Mouse (Mus musculus): ENCODE measurements around the gene Gm43191.

The Gm43191 gene

GRCm38 (mm10) chr3:116661870-116662414 lies 19.1 kb downstream of the Gm43191 start:
- under 1% methylated on average over 66 of the region's 68 CpGs for WGBS

- 3% methylated on average over 16 of the region's 16 CpGs for WGBS
These were observed 19.7 kb downstream of the Gm43191 start for GRCm38 (mm10) chr3:116661288-116661869.

DNA sequence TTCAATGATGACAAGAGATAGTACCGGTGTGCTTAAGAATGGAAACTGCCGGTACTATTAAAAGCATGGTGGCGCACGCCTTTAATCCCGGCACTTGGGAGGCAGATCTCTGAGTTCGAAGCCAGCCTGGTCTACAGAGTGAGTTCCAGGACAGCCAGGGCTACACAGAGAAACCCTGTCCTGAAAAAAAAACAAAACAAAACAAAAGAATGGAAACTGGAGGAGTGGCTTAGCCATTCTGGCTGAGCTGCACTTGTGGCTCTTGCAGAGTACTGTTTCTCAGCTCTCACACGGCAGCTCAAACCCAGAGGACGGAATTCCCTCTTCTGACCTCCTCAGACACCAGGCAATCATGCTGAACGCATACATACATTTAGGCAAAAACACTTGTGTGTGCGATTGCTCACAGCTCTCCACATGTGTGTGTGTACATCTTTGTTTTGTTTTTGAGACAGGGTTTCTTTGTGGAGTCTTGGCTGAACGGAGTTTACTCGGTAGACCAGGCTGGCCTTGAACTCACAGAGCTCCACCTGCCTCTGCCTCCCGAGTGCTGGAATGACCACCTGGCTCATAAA lies 21.1 kb downstream of the Gm43191 start:
- WGBS: 64% methylated on average over 13 of the region's 13 CpGs

DNA sequence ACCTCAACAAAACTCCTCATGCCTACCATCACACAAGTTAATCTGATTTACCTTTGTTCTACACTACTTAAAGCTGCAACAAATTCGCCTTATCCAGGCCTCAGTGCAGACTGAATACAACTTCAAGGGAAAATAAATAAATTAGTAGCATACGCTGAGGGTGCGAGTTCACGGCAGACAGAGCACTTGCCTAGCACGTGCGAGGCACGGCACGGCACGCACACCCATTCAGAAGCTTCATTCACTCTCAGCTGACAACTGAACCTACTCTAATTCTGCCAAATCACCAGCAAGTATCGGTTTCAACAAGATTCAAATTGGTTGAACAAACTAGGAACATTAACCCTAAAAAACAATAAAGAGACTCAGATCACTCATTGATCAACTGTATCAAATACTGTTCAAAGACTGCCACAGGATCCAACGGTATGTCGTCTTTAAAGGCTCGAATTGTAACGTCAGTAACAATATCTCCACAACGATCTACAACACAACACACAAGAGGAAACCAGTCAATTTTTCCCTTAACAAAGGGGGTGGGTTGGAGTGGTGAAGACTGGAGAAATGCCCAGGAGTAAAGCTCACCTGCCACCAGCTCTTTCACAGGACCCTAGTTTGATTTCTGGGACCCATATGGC lies 22.0 kb downstream of the Gm43191 start:
- 51% methylated on average over 15 of the region's 15 CpGs for WGBS

- 61% methylated on average over 7 of the region's 7 CpGs for WGBS
These were observed 24.7 kb downstream of the Gm43191 start for GRCm38 (mm10) chr3:116656184-116656965.

GRCm38 (mm10) chr3:116654051-116654450 lies 27.0 kb downstream of the Gm43191 start:
- 93% methylated on average over 11 of the region's 11 CpGs for WGBS

DNA sequence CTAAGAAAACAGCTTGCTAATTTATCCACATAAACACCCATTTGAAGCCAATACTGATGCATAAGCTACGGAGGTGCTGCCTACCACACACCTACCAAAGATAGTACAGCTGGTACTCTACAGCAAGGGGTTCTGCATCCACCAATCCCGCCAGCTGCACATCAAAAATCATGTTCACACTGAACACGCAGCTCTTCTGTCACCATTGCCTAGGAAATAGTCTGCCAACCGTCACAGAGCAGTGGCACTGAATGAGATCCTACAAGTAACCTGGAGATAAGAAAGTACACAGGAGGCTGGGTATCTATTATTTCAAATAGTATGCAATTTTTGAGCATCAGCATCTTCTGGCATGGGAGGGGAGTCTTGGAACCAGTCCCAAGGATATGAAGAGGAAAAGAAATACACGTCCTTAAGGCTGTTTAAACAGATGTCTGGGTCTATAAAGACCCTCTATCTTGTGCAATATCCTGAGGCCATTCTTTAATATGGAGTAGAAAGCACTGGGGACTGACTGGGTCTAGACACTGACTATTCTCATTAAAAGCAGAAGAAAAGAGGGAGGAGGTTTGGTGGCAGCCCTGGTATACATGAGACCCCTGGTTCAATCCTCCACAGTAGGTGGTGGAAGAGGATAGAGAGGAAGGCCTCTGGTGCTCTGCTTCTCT lies 27.6 kb downstream of the Gm43191 start:
- WGBS: 34% methylated on average over 5 of the region's 5 CpGs

DNA sequence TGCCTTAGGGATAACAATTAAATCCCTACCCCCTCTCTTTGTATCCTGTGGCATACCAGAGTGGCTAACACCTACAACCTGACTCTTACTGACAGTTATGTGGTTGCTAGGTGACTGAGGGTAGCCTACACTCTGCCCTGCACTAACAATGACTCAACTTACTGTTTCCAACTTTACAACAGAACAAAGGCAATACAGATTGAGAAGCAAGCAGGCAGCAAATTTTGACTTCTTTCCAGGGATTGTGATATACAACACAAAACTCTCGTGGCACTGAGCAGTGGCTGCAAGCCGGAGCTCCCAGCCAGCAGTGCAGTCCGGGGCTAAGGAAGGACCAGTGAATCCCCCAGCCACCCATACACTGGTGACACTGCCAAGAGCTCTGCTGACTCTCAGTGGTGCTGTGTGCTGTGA lies 29.0 kb downstream of the Gm43191 start:
- WGBS: 25% methylated on average over 3 of the region's 3 CpGs

DNA sequence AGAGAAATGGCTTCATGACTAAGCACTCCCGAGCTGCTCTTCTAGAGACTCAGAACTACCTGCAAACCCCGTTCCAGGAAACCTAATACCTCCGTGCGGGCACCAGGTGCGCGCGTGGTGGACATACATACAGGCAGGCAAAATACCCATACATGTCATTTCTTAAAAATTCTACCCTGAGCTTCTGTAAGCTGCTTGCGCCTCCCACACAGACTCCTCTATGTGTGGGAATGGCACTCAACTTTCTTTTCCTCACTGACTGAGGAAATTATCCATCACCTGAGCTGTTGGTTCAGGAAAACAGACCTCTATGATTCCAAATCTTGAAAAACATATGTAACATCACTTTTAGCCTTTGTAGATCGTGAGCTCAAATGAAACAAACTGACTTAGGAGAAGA lies 30.4 kb downstream of the Gm43191 start:
- WGBS: 68% methylated on average over 9 of the region's 9 CpGs

DNA sequence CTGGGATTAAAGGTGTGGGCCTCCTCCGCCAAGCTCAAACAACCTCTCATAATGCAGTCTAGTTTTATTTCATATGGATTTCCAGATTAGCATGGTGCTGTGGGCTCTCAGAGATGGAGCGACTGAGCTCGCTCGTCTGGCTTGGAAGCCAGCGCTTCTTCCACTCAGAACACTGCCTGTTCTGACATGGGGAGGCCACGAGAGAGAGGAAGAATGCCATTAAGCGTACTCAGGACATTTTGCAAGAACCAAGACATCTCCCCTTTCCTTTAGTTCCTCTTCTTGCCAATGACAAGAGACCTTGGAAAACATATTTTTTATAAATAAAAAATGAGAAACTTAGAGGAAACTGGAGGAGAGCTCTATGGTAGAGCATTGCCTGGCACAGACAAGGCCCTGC lies 32.3 kb downstream of the Gm43191 start:
- WGBS: 86% methylated on average over 7 of the region's 7 CpGs

DNA sequence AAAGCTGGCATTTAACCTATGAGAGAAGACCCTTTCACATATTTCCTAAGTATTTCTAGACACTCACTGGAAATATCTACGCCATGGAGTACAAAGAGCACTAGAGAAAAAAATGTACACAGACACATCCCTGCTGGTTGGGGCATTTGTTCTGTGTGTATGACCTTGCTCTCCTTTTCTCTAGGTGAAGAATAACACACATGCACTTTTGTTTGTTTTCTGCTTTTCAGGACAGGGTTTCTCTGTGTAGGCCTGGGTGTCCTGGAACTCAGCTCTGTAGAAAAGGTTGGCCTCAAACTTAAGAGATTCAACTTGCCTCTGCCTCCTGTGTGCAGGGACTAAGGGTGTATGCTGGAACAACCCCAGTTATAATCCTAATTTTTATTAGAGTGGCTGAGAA lies 34.7 kb downstream of the Gm43191 start:
- 91% methylated on average over 1 of the region's 1 CpGs for WGBS

- WGBS: 92% methylated on average over 2 of the region's 2 CpGs
These were observed 38.7 kb downstream of the Gm43191 start for GRCm38 (mm10) chr3:116642373-116642772.

DNA sequence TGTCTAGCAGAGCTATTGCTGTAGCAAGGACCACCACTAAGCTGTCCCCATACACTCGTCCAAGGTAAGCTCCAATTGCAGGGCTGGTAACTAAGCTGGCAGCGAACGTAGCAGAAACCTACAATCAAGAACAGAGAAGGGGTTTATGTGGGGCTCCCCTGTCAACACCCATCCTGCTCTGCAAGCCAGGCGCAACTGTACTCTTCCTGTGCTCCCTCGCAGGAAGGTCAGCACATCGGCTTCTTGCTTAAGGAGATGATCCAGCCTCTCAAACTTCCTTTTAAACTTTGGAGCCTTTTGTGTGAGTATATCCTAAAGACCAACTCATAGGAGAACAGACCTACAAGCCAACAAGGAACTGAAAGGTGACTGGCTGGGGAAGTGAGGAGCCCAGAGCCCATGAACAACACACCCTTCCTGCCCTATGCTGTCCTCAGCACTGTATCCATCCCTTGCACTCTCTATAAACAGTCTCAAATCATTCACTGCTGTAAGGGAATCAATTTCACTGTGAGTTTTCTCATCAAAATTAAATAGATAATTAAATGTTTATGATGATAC lies 39.2 kb downstream of the Gm43191 start:
- WGBS: 87% methylated on average over 6 of the region's 6 CpGs

DNA sequence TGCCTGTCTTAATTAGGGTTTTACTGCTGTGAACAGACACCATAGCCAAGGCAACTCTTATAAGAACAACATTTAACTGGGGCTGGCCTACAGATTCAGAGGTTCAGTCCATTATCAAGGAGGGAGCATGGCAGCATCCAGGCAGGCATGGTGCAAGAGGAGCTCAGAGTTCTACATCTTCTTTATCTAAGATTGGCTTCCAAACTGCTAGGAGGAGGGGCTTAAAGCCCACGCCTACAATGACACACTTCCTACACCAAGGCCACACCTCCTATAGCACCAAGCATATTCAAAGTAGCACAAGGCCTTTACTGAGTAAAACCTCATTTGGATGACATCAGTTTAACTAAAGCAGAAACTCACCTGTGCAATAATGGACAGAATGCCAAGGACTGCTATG lies 41.0 kb downstream of the Gm43191 start:
- WGBS: 91% methylated on average over 1 of the region's 1 CpGs

DNA sequence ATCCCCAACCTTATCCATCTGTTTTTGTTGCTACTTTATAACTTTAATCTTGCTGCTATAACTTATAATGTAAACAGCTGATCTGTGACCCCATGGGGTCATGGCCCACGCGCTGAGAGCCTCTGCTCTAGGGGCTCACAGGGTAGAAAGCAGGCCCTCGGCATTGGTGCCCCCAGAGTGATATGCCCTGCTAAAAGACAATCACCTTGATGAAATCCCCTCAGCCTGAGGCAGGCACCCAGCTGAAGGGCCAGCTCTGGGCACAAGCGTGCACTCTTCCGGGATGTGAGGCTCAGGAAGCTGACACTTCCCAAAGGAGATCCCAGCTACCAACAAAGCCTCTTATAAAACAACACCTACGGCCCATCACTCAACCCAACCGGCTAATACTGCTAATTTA lies 42.5 kb downstream of the Gm43191 start:
- WGBS: 85% methylated on average over 7 of the region's 7 CpGs

DNA sequence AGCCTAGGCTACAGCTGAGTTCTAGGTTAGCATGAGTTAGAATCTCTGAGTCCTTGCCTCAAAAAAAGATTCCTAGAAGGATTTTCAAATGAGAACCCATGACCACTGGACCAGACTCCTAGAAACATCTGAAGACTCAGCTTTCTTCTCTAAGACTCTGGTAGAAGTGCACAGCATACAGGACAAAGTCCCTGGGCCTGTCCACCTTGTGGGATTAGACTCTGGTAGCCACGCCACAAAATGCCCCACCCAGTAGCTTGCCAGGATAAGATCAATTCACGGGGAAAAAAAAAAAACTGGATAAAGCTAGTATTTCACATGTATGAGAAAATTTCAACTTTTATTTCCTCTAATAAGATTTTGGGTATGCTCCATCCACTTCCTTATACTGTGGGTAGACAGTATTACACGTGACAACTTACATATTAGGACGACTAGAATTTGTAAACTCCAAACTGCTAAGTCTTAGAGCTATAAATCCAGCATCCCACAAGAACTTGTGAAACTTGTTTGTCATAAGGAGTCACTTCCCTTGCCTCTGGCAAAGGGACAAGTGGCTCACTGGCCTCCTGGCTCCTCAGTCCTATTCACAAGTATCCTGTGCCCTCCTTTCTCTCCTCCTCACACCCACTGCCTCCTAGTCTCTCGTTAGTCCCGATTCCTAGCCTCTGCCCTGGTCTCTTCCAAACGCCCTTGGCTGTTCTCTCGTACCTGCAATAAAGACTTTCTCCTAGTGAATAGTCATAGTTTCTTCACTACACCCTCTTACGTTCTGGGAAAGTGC lies 43.2 kb downstream of the Gm43191 start:
- WGBS: 79% methylated on average over 9 of the region's 9 CpGs

DNA sequence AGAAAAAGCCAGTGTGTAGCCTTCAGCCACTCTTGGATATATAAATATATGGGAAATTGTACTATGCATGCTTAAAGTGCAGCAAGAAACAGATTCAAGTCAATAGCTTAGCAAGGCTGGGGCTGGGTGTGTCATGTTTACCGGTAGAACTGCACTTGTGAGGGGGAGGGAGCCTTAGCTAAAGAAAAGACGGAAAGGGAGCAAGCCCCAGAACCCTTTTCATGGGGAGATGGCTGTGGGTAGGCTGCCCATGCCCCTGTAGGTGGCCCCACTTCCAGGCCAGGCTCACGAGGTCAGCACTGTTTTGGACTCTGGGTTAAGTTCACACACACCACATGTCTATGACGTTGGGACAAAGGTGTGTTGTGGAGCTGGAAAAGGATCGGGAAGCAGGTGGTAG lies 45.3 kb downstream of the Gm43191 start:
- WGBS: 50% methylated on average over 5 of the region's 5 CpGs

DNA sequence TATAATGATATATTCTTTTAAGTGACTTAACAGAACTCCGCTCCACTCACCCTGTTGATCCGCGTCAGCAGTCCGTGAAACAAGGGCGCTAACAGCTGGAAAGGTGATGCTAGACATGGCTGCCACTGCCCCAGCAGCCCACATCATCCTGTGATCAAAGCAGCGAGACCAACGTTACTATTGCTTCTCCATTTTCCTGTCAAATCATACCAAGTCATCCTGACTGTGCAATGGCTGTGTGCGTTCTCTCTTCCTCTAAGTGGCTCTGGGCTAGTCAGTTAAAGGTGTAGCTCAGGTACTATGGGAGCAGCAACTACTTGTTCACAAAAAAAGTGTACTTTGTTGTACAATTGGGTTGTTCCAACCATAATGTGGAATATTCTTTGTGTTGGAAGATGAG lies 46.2 kb downstream of the Gm43191 start:
- WGBS: 96% methylated on average over 8 of the region's 8 CpGs

DNA sequence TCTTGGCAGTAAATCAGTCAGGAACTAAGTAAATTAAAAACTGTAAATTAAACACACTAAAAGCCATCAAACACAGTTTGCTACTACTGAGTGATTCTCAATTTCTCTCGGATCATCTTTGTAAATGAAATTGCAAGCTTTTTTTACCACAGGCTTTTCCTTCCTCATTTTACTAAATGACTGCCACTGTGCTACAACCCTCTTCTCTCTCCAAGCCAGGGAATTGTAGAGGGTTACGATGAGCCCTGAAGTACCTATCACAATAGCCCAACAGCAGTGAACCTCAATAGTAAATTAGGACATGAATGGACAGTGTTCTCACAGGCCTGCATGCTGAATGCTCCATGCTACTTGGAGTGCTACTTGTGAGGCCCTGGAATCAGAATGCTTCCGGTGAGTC lies 47.0 kb downstream of the Gm43191 start:
- WGBS: 71% methylated on average over 3 of the region's 3 CpGs

GRCm38 (mm10) chr3:116632971-116633370 lies 48.1 kb downstream of the Gm43191 start:
- WGBS: 83% methylated on average over 3 of the region's 3 CpGs

GRCm38 (mm10) chr3:116631459-116631858 lies 49.6 kb downstream of the Gm43191 start:
- 42% methylated on average over 1 of the region's 1 CpGs for WGBS

All from cerebral cortex, adult 2 months (tissue).